Mouse (Mus musculus): Measurements from ENCODE around the gene Sumo2. TPM values are rescaled to one million over a fixed set of nuclear protein-coding genes. Genes with fewer than 3 reads are reported as not detected.
"Not testable (repeated sequence)": the region's sequence is repeated elsewhere in the genome, so short reads cannot be mapped to it uniquely, and the experiment has no call there.

Gene Sumo2
- total RNA-seq, 4 experiments from 2014 or later = 285 to 340 (median 310) TPM

DNA sequence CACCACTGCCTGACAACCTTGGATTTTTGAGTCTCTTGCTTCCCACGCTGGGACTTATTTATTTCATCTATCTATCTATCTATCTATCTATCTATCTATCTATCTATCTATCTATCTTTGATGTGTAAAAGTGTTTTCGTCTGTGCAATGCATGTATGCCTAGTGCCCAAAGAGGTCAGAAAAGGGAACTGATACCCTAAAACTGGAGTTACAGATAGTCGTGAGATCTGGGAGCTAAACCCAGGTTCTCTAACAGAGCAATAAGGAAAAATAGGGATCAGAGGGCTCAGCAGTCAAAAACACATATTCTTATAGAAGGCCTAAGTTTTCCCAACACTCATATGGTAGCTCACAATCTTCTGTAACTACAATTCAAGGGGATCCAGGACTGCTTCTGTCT is 16.5 kb downstream of the Sumo2 start:
- DNase-seq (ENCODE audit: low spot score in 2 of 2) = no peak

GRCm38 (mm10) chr11:115518693-115519092 is 17.4 kb downstream of the Sumo2 start:
- DNase-seq (ENCODE audit: low spot score in 2 of 2) = no peak

GRCm38 (mm10) chr11:115516942-115517341 is 19.1 kb downstream of the Sumo2 start:
- DNase-seq (ENCODE audit: low spot score in 2 of 2) = no peak

DNA sequence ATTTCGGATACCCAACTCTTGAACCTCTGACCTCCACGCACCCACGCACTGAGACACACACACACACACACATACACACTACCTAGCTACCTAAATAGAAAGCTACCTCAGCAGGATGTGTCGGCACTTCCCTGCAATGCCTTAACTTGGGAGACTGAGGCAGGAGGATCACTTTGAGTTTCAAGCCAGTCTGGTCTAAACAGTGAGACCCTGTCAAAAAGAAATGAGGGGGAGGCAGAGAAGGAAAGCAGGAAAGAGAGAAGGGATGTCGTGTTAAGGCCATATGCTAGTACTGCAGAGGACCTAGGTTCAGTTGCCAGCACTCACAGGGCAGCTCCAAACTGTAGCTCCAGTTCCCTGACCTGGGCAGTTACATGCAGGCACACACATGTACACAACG is 21.1 kb downstream of the Sumo2 start:
- DNase-seq (ENCODE audit: low spot score in 2 of 2) = no peak

- DNase-seq (ENCODE audit: low spot score in 2 of 2) = peak; percentile 95 to 97
These were observed 21.8 kb downstream of the Sumo2 start, which contains the start of gene Jpt1 for GRCm38 (mm10) chr11:115514238-115514663. TSS of gene Jpt1 (minus strand) at chr11:115514387.

GRCm38 (mm10) chr11:115513271-115514237 is 22.5 kb downstream of the Sumo2 start:
- peak in 1 of 2 experiments; percentile 44 for DNase-seq (ENCODE audit: low spot score in 2 of 2)

- no peak for DNase-seq (ENCODE audit: low spot score in 2 of 2)
These were observed 23.5 kb downstream of the Sumo2 start for GRCm38 (mm10) chr11:115512407-115513183.

- DNase-seq (ENCODE audit: low spot score in 2 of 2) = no peak
These were observed 24.1 kb downstream of the Sumo2 start for GRCm38 (mm10) chr11:115512004-115512403.

DNA sequence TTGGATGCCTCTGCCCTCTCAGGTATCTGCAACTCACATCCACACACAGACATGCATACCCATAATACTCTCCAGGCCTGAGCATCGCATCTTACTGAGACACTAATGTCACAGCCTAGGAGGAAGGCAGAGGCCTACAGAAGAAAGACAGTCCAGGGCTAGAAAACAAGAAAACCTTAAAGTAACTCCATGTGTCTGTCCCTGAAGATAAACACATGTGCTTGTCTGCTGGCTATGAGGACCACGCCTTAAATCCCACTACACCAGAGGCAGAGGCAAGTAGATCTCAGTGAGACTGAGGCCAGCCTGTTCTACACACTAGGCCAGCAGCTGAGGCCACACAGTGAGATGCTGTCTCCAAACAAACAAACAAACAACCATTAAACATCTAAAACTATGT is 25.0 kb downstream of the Sumo2 start:
- DNase-seq (ENCODE audit: low spot score in 2 of 2) = no peak

DNA sequence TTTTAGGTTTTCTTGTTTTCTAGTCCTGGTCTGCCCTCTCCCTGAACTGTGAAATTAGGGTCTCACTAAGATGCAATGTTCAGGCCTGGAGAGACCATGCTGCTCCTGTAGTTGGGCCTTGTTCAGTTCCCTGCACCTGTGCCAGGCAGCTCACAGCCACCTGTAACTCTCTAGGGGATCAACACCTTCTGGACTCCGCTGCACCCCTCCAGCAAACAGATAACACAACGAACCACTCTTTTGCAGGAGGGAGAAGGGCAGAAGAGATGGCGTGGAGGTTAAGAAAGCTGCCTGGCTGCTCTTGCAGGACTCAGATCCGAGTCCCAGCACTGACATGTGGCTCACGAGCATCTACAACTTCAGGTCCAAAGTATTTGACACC is 25.6 kb downstream of the Sumo2 start:
- DNase-seq (ENCODE audit: low spot score in 2 of 2) = no peak

GRCm38 (mm10) chr11:115509773-115510506 is 26.1 kb downstream of the Sumo2 start:
- DNase-seq (ENCODE audit: low spot score in 2 of 2) = no peak

DNA sequence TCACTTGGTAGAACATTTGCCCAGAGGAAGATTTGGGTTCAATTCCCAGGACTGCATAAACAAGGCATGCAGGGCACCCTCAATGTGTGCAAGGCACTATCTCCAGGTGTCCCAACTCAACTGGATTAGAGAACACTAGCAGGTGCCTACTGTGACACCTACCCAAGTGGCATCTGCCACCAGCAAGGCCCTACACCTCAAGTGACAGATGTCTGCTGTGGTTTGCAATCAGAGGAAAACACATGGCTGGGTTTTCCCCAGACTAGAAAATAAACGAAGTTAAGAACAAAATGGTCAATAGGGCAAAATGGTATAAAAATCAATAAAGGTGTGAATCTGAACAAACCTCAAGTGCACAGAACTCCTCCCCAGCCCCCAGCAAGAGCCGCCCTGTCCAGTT is 28.0 kb downstream of the Sumo2 start:
- no peak for DNase-seq (ENCODE audit: low spot score in 2 of 2)

DNA sequence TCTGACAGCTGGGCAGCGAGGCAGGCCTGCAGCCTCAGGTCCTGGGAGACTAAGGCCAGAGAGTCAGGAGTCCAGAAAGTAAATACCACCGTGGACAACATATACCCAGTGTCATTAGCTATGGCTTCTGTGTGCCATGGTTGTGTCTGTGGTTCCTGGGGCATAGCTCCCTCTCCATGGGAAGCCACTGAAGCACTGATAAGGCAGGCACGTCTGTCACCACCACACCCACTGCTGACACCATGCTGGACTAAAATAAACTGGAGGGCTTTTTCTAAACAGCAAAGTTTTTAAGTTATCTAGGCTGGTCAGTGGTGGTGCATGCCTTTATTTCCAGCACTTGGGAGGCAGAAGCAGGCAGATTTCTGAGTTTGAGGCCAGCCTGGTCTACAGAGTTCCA is 29.5 kb downstream of the Sumo2 start:
- no peak for DNase-seq (ENCODE audit: low spot score in 2 of 2)

- no peak for DNase-seq (ENCODE audit: low spot score in 2 of 2)
These were observed 33.4 kb downstream of the Sumo2 start for GRCm38 (mm10) chr11:115502636-115503035.

DNA sequence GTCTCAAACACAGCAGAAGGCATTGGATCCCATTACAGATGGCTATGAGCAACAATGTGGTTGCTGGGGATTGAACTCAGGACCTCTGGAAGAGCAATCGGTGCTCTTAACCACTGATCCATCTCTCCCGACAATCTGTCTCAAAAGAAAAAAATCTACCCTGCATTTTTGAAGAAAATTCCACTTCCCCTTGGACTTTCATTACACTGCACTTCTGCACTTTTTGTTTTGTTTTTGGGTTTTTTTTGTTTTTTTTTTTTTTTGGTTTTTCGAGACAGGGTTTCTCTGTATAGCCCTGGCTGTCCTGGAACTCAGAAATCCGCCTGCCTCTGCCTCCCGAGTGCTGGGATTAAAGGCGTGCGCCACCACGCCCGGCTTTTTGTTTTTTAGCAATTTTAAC is 39.5 kb downstream of the Sumo2 start:
- not testable (repeated sequence) for DNase-seq (ENCODE audit: low spot score in 2 of 2)

- no peak for DNase-seq (ENCODE audit: low spot score in 2 of 2)
These were observed 43.7 kb downstream of the Sumo2 start for GRCm38 (mm10) chr11:115492387-115492786.

DNA sequence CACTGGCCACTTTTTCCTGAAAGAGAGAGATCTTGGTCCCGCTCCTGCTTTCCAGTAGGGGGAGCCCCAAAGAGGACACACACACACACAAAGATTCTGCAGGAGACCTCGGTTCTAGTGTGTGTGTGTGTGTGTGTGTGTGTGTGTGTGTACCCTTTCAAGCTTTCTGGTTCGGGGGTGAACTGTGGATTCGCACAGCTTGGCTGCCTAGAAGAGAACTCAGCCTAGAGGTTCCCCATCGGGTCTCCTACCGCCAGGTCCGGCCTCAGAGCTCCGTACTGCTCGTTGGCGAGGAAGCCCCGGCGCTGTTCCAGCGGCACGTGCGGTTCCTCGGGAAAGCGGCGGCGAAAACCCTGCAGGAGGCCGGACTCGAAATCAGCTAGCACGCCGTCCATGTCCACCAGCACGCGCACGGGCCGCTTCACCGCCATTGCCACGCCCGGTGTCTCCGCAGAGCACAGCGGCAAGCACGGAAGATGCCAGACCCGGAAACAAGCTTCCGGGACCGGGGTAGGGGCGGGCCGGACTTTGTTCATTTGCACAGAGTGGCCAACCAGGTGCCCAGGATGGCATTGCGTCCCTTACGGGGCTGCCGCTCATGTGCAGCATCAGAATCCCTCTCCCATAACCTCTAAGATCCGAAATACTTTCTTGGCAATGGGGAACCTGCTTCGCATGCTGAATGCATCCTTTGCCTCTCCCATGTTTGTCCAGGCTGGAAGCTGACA is 44.6 kb downstream of the Sumo2 start, which contains the start of gene Nt5c:
Nt5c (minus strand) TSS at position 507 of the 728 bp plus-strand sequence.
- DNase-seq (ENCODE audit: low spot score in 2 of 2) = peak; percentile 77 to 84

DNA sequence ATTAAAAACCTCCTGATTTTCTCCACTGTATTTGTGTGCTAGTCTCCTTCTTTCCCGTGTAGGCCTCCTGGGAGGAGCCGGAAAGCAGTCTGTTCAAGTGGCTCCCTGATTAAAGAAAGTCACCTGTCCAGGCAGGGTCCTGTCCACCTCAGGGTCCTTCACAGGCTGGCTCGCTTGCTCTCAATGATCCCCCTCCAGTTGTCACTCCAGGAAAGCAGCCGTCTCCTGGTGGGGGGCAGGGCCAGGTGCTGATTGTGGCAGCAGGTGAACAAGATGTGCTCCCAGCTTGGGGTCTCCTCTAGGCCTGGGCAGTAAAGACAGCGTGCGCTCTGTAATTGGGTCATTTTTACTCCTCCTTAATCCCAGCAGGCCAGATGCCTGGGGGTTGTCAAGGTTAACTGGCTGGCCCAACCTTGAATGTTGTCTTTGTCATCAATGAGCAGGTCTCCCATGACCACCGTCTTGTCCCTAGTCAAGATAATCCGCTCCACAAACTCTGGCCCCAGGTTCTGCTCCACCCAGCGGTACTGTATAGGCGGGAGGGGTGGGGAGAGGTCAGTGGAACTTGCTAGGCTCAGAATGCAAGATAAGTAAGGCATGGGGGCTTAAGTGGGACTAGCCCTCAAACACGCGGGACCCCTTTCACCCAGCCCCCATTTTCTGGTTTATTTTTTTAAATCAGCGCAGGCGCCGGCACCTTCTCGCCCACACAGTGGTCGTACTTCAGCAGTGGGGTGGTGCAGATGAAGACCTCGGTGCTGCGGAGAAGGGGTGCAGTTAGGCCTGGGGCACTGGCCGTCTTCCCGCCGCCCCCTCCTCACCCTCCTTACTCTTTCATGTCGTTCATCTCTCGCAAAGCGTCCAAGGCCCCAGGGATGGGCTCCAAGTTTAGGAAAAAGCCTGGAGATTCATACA is 45.4 kb downstream of the Sumo2 start:
- DNase-seq (ENCODE audit: low spot score in 2 of 2) = no peak

DNA sequence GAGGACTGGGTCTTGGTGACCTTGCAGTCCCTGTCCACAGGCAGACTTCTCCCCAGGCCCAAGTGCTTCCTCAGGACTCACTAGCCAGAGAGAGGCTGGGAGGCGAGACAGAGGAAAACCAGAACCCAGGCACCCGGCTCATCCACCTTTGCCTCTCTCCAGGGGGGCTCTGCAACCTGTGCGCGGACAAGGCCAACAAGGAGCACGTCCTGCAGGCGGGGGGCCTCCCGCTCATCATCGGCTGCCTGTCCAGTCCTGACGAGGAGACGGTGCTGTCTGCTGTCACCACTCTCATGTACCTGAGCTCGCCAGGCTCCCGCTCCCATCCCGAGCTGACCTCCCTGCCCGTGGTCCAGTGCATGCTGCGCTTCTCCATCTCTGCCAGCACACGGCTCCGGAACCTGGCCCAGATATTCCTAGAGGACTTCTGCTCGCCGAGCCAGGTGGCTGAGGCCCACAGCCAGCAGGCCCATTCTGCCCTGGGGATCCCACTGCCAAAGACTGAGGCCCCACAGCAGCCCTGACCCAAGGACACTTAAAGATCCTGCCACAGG is 47.4 kb downstream of the Sumo2 start:
- DNase-seq (ENCODE audit: low spot score in 2 of 2) = no peak

All from layer of hippocampus, adult 8-10 months (tissue).